Mouse (Mus musculus): ENCODE data around the gene L3mbtl3. TPM values are rescaled to one million over a fixed set of nuclear protein-coding genes. Genes with fewer than 3 reads are reported as not detected.

The L3mbtl3 gene
- polyA plus RNA-seq, 1 experiment, result 2.3 TPM

DNA sequence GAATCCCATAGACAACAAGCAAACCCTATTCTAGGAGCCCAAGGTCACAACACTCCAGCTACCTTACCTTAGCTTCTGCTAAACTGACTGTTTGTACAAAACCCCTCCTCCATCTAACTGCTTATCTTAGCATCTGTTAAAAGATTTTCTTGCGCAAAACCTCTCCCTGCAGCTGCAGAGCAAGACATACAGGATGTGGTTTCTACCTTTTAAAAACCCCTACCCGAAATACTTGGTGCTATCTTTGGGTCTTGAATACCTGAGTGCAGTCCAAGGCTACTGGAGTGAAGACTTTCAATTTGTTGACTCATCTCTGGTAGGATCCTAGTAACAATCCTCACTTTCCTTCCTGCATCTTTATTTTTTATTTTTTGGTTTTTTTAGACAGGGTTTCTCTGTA, 50.5 kb downstream of the L3mbtl3 start:
- H3K4me3 ChIP-seq (ENCODE audit: insufficient read depth, poor library complexity, severe bottlenecking), result no peak overlapping the region
- H3ac ChIP-seq (ENCODE audit: control insufficient read depth, insufficient read length, low read depth), result no peak overlapping the region
- H3K27me3 ChIP-seq (ENCODE audit: control insufficient read depth, insufficient read depth, insufficient read length), result no peaks in the 10 kb centered on the region
- TF ChIP-seq USF1 (IDR thresholded peaks at IDR 0.05; ENCODE audit: low read depth), result no peak
- TF ChIP-seq MAX (IDR thresholded peaks at IDR 0.05), result no peak
- no peak for TF ChIP-seq CEBPB (IDR thresholded peaks at IDR 0.05; ENCODE audit: low read depth)
- TF ChIP-seq FOSL1 (IDR thresholded peaks at IDR 0.05; ENCODE audit: insufficient read depth, low read length, poor library complexity, severe bottlenecking), result no peak
- no peak for TF ChIP-seq MYOG (IDR thresholded peaks at IDR 0.05; ENCODE audit: control insufficient read depth, extremely low read depth, insufficient read length)
- TF ChIP-seq CTCF (IDR thresholded peaks at IDR 0.05; ENCODE audit: control insufficient read depth, insufficient read depth, insufficient read length), result no peak
- TF ChIP-seq MYOD1 (IDR thresholded peaks at IDR 0.05; ENCODE audit: control insufficient read depth, insufficient read length, low read depth), result no peak
- no peaks in the 10 kb centered on the region for H3K79me2 ChIP-seq (ENCODE audit: control insufficient read depth, insufficient read depth)
- H3K79me3 ChIP-seq (ENCODE audit: low read depth), result no peaks in the 10 kb centered on the region
- no peaks in the 10 kb centered on the region for H3K36me3 ChIP-seq (ENCODE audit: control insufficient read depth, insufficient read depth)

GRCm38 (mm10) chr10:26322344-26323051, 53.3 kb downstream of the L3mbtl3 start:
- H3K4me3 ChIP-seq (ENCODE audit: insufficient read depth, poor library complexity, severe bottlenecking), result no peak overlapping the region
- H3K79me3 ChIP-seq (ENCODE audit: low read depth), result no peaks in the 10 kb centered on the region
- H3K36me3 ChIP-seq (ENCODE audit: control insufficient read depth, insufficient read depth), result no peaks in the 10 kb centered on the region
- H3ac ChIP-seq (ENCODE audit: control insufficient read depth, insufficient read length, low read depth), result no peak overlapping the region
- no peaks in the 10 kb centered on the region for H3K79me2 ChIP-seq (ENCODE audit: control insufficient read depth, insufficient read depth)
- no peaks in the 10 kb centered on the region for H3K27me3 ChIP-seq (ENCODE audit: control insufficient read depth, insufficient read depth, insufficient read length)
- TF ChIP-seq MYOD1 (IDR thresholded peaks at IDR 0.05; ENCODE audit: control insufficient read depth, insufficient read length, low read depth) (no peak), CEBPB (IDR thresholded peaks at IDR 0.05; ENCODE audit: low read depth) (no peak), CTCF (IDR thresholded peaks at IDR 0.05; ENCODE audit: control insufficient read depth, insufficient read depth, insufficient read length) (no peak), MAX (IDR thresholded peaks at IDR 0.05) (no peak)

GRCm38 (mm10) chr10:26320679-26321078, 55.1 kb downstream of the L3mbtl3 start:
- H3K36me3 ChIP-seq (ENCODE audit: control insufficient read depth, insufficient read depth), result peaks cover 1% of the 10 kb centered on the region
- H3K79me2 ChIP-seq (ENCODE audit: control insufficient read depth, insufficient read depth), result no peaks in the 10 kb centered on the region
- H3K27me3 ChIP-seq (ENCODE audit: control insufficient read depth, insufficient read depth, insufficient read length), result no peaks in the 10 kb centered on the region
- H3K4me3 ChIP-seq (ENCODE audit: insufficient read depth, poor library complexity, severe bottlenecking), result no peak overlapping the region
- no peaks in the 10 kb centered on the region for H3K79me3 ChIP-seq (ENCODE audit: low read depth)
- no peak overlapping the region for H3ac ChIP-seq (ENCODE audit: control insufficient read depth, insufficient read length, low read depth)
- TF ChIP-seq MYOD1 (IDR thresholded peaks at IDR 0.05; ENCODE audit: control insufficient read depth, insufficient read length, low read depth) (no peak), MAX (IDR thresholded peaks at IDR 0.05) (no peak), CTCF (IDR thresholded peaks at IDR 0.05; ENCODE audit: control insufficient read depth, insufficient read depth, insufficient read length) (no peak), CEBPB (IDR thresholded peaks at IDR 0.05; ENCODE audit: low read depth) (no peak), MYOG (IDR thresholded peaks at IDR 0.05; ENCODE audit: control insufficient read depth, extremely low read depth, insufficient read length) (no peak), USF1 (IDR thresholded peaks at IDR 0.05; ENCODE audit: low read depth) (no peak), FOSL1 (IDR thresholded peaks at IDR 0.05; ENCODE audit: insufficient read depth, low read length, poor library complexity, severe bottlenecking) (no peak)

GRCm38 (mm10) chr10:26314327-26314726, 61.4 kb downstream of the L3mbtl3 start:
- no peak for TF ChIP-seq FOSL1 (IDR thresholded peaks at IDR 0.05; ENCODE audit: insufficient read depth, low read length, poor library complexity, severe bottlenecking)
- Histone ChIP-seq H3K79me2 (ENCODE audit: control insufficient read depth, insufficient read depth) (no peaks in the 10 kb centered on the region), H3K27me3 (ENCODE audit: control insufficient read depth, insufficient read depth, insufficient read length) (no peaks in the 10 kb centered on the region), H3K79me3 (ENCODE audit: low read depth) (no peaks in the 10 kb centered on the region), H3K36me3 (ENCODE audit: control insufficient read depth, insufficient read depth) (peaks cover 13% of the 10 kb centered on the region), H3ac (ENCODE audit: control insufficient read depth, insufficient read length, low read depth) (no peak overlapping the region), H3K4me3 (ENCODE audit: insufficient read depth, poor library complexity, severe bottlenecking) (no peak overlapping the region)

DNA sequence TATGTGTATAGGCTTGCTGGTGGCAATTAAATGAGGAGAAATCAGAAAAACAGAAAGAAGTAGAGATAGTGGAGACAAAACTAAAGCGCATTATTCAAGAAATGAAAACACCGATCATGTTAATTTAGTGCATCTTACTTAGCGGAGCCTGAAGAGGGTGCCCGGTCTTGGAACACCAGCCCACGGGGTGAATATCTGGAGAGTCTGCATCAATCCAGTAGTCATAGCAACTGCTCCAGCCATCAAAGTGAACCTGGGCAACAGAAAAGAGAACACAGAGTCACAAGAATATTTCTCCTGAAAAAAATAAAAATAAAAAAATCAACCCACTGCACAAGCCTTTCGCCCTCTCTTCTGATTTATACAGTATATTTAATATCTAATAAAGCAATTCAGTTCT, 72.3 kb downstream of the L3mbtl3 start:
- H3K4me3 ChIP-seq (ENCODE audit: insufficient read depth, poor library complexity, severe bottlenecking), result no peak overlapping the region
- TF ChIP-seq USF1 (IDR thresholded peaks at IDR 0.05; ENCODE audit: low read depth) (no peak), MYOD1 (IDR thresholded peaks at IDR 0.05; ENCODE audit: control insufficient read depth, insufficient read length, low read depth) (no peak), MYOG (IDR thresholded peaks at IDR 0.05; ENCODE audit: control insufficient read depth, extremely low read depth, insufficient read length) (no peak)
- H3ac ChIP-seq (ENCODE audit: control insufficient read depth, insufficient read length, low read depth), result no peak overlapping the region
- no peaks in the 10 kb centered on the region for H3K79me3 ChIP-seq (ENCODE audit: low read depth)
- no peaks in the 10 kb centered on the region for H3K79me2 ChIP-seq (ENCODE audit: control insufficient read depth, insufficient read depth)
- no peaks in the 10 kb centered on the region for H3K36me3 ChIP-seq (ENCODE audit: control insufficient read depth, insufficient read depth)
- no peaks in the 10 kb centered on the region for H3K27me3 ChIP-seq (ENCODE audit: control insufficient read depth, insufficient read depth, insufficient read length)

DNA sequence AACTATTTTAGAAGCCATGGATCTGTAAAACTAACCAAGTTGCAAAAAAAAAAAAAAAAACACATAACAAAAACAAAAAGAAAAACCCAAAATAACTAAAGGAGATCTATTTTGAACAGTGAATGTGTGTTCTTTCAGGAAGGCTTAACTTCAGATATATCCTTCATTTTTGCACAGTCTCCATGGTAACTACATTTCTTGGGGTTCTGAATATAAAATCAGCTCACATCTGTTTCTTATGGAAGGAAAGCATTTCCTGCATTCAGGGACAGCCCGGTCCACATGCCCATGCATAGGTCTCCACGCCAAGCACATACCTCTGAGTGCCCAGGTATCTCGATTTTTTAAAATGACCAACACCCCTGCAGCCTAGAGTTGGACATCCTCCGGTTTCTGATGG, 73.4 kb downstream of the L3mbtl3 start:
- TF ChIP-seq FOSL1 (IDR thresholded peaks at IDR 0.05; ENCODE audit: insufficient read depth, low read length, poor library complexity, severe bottlenecking) (no peak), MYOG (IDR thresholded peaks at IDR 0.05; ENCODE audit: control insufficient read depth, extremely low read depth, insufficient read length) (no peak), USF1 (IDR thresholded peaks at IDR 0.05; ENCODE audit: low read depth) (no peak), CEBPB (IDR thresholded peaks at IDR 0.05; ENCODE audit: low read depth) (no peak)
- Histone ChIP-seq H3K79me3 (ENCODE audit: low read depth) (no peaks in the 10 kb centered on the region), H3K27me3 (ENCODE audit: control insufficient read depth, insufficient read depth, insufficient read length) (no peaks in the 10 kb centered on the region), H3K36me3 (ENCODE audit: control insufficient read depth, insufficient read depth) (no peaks in the 10 kb centered on the region), H3K4me3 (ENCODE audit: insufficient read depth, poor library complexity, severe bottlenecking) (no peak overlapping the region), H3K79me2 (ENCODE audit: control insufficient read depth, insufficient read depth) (no peaks in the 10 kb centered on the region), H3ac (ENCODE audit: control insufficient read depth, insufficient read length, low read depth) (no peak overlapping the region)

All from C2C12 (cell line).